Mouse (Mus musculus) layer of hippocampus, postnatal 14 days (tissue): ENCODE measurements around the gene Mansc4. TPM values are rescaled to one million over a fixed set of nuclear protein-coding genes. Genes with fewer than 3 reads are reported as not detected.

Experiments used
- DNase-seq, 2 experiments: peaks; one replicate each; pipeline ENCODE4 v3.0.0; 2021 to 2022; ENCODE audit warnings: low spot score in 2 of 2, mixed read lengths in 1 of 2
- total RNA-seq, 2 experiments: library from RNA; stranded (reverse); gene quantifications; 2 replicates each; pipeline ENCODE4 v1.2.3; 2021

The Mansc4 gene
- total RNA-seq, 2 experiments from 2014 or later = 0.45 to 1.1 TPM

- DNase-seq = no peak
Observed at GRCm38 (mm10) chr6:147085398-147086040, 1.3 kb downstream of the Mansc4 start.

GRCm38 (mm10) chr6:147079919-147080318 is 6.9 kb downstream of the Mansc4 start:
- no peak for DNase-seq

DNA sequence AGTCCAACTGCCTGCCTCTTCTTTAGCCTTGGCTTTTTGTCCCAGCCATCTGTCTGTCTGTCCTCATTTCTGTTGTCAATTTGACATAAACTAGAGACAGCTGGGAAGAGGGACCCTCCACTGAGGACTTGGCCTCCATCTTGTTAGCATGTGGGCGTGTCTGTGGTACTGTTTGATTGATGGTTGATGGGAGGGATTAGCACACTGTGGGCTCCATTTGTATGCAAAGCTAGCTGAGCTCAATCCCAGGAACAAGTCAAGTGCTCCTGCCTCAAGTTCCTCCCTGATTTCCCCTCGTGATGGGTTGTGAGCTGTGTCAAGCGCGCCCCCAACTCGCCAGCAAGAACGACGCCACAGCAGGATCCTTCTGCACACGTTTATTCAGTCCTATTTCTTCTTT is 10.0 kb downstream of the Mansc4 start:
- DNase-seq = no peak

GRCm38 (mm10) chr6:147075808-147076387 is 10.9 kb downstream of the Mansc4 start:
- no peak for DNase-seq

- no peak for DNase-seq
Observed at GRCm38 (mm10) chr6:147064944-147065261, 21.9 kb downstream of the Mansc4 start.

GRCm38 (mm10) chr6:147064226-147064943 is 22.4 kb downstream of the Mansc4 start:
- no peak for DNase-seq

DNA sequence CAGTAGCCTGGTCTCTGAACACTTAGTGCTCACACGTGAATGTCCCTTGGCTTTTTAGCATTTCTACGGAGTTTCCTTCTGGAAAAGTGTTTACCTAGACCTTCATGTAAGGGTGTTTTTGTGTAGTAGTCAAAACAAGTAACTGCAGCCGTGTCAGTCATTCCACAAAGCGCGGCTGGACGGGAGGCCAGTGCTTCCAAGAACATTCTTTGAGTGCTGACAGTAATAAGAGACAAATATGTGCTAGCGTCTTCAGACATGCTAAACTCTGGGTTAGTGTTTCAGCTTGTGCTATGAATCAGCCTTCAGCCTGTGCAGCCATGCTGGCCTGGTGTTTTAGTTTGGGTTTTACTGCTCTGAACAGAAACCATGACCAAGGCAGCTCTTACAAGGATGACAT is 24.1 kb downstream of the Mansc4 start:
- DNase-seq = no peak

DNA sequence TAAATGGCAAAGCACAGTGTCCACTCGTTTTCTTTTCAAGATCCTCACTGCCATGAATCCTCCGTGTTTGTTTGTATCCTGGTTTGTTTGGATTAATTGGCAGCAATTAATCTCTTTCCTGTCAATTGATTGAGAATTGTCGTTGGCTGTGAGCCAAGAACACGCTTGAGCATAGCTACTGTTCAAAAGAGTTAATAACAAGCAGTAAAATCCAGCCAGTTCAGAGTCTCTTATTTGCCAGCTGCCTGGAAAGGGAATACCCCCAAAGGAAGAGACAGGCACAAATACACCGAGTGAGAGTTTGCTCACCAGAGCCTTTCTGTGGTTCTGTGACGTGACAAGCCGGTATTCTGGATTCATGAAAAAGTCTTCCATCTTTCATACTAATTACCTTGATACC is 24.8 kb downstream of the Mansc4 start:
- no peak for DNase-seq

GRCm38 (mm10) chr6:147061630-147062029 is 25.2 kb downstream of the Mansc4 start:
- no peak for DNase-seq

DNA sequence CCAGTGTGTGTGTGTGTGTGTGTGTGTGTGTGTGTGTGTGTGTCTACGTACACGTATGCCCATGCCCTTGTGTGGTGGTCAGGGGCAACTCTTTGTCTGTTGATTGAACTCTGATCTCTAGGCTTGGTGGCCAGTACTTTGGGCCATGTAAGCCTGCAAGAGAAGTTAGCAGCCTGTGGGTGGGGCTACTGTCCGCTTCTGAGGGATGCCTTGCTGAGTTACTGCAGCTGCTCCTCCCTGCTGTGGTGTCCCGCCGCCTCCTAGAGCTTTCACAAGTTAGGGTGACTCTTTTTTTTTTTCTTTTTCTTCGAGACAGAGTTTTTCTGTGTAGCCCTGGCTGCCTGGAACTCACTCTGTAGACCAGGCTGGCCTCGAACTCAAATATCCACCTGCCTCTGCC is 27.5 kb downstream of the Mansc4 start:
- DNase-seq = no peak

DNA sequence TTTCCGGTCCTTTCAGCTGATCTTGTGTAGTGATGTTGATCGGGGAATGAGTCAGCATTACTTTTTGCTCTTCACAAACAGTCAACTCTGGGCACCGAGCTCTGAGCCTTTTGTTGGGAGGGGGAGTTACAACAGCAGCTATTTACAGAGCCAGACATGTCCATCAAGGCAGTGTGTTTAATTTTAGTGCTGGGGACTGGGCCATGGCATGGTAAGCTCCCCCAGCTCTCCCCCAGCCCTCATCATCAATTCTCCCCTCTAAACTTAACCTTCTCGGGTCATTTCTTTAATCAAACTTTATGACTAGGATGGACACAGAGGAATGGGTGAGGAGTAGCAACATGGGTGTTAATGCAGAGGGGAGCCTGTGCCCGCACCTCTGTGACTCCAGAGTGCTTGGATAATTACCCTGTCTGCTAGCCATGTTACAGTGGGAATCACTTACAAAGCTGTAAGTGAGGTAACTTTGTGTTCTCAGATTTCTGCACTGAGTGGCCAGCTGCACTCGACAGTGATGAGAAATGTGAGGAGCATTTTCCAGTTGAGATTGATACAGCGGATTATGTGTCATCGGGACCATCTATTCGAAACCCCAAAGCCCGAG is 31.4 kb downstream of the Mansc4 start:
- no peak for DNase-seq

GRCm38 (mm10) chr6:147053785-147054646 is 32.8 kb downstream of the Mansc4 start:
- DNase-seq = no peak

DNA sequence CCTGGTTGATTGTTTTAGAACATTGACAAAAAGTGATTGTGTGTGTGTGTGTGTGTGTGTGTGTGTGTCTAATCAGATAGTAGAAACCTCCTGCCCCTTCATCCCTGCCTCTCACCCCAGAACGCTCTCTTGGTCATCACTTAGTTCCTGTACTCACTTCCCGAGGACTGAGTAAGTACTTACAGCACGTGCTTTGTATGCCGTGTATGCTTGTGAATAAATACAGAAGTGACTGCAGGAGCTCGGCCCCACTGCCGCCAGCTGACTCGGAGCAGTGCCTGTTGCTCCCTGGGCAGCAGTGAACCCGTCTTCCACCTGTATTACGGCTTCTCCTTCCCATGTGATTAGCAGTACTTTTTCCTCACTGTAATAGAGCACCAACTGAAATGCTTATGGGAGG is 34.4 kb downstream of the Mansc4 start:
- DNase-seq = no peak

DNA sequence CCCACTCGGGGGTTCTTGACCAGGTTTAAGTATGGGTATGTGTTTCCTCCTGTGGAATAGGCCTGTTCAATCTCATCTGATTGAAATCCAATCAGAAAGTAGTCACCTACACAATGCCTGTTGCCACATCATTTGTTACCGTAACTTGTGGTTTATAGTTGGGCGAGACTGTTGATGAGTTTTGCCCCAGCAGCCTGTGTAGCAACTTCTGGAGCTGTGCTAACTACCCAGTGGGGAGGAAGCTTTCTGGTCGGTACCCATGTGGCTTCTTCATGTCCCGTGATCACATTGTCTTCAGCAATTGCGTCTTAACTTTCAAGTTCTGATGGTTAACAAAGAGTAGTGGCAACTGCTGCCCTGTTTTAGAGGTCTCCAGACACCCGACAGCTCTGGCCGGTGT is 35.2 kb downstream of the Mansc4 start:
- no peak for DNase-seq

- no peak for DNase-seq
Observed at GRCm38 (mm10) chr6:147049239-147049805, 37.5 kb downstream of the Mansc4 start.

- no peak for DNase-seq
Observed at GRCm38 (mm10) chr6:147043633-147044032, 43.2 kb downstream of the Mansc4 start.

DNA sequence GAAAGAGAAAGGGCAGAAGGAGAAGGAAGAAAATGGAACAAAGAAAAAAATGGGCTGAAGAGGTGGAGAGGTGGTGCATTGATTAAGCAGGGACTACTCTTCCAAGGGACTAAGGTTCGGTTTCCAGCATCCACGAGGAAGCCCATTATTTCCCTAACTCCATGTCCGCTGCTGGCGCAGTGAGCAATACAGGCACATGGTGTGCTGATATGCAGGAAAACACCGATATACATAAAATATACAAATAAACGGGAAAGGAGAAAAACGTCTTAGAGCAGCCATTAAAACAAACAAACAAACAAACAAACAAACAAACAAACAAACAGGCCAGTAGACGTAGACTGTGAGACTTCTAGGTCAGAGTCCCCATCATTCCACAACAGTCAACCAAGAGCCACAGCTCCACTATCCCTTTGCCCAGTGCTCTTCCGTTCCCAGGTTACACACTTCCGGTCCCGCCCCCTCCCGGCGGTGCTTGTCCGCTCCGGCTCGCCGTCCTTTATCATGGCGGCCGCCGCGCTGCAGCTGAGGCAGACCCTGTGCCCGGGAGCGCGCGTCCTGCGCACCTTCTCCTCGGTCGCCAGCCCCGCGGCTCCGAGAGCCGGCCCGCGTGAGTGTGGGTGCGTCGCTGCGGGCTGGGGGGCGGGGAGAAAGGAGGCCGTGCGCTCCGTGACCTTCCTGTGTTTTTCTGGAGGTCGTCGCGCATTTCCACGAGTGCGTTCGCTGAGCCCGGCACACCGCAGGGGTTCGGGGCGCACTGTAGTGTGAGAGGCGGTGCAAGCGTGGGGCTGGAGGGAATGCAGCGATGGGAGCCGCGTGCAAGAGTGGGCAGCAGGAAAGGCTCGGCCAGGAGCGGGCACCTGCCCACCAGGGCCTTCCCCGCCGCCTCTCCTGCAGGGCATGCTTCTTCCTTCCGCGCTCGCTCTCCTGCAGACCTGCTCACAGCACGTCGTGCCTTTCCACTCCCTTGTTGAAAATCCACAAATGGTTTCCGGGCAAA is 44.2 kb downstream of the Mansc4 start, which contains the start of gene Mrps35:
TSS of gene Mrps35 (plus strand) at position 474 of the 1,000 bp plus-strand sequence.
- peak; percentile 81 to 90 for DNase-seq

GRCm38 (mm10) chr6:147032303-147032925 is 54.4 kb downstream of the Mansc4 start, which contains the start of gene Rep15:
Gene Rep15 (plus strand): TSS chr6:147032584.
- DNase-seq = no peak
